Mouse (Mus musculus): ENCODE data around the gene Tfb1m. TPM values are rescaled to one million over a fixed set of nuclear protein-coding genes. Genes with fewer than 3 reads are reported as not detected.

The Tfb1m gene
- polyA plus RNA-seq, 1 experiment, result 35.6 TPM

GRCm38 (mm10) chr17:3541033-3541432, 16.5 kb downstream of the Tfb1m start:
- Histone ChIP-seq H3K4me1 (ENCODE audit: control insufficient read depth, insufficient read depth, low read length) (no peaks in the 10 kb centered on the region), H3K27ac (ENCODE audit: insufficient read depth, low read length) (no peak overlapping the region), H3K9me3 (replicated peaks; ENCODE audit: control insufficient read depth, insufficient read depth, low read length, poor library complexity, severe bottlenecking) (no peaks in the 10 kb centered on the region), H3K36me3 (ENCODE audit: control insufficient read depth, insufficient read depth, low read length, poor library complexity, severe bottlenecking) (peaks cover 3% of the 10 kb centered on the region), H3K27me3 (ENCODE audit: control insufficient read depth, insufficient read depth, low read length, poor library complexity, severe bottlenecking) (no peaks in the 10 kb centered on the region), H3K4me3 (ENCODE audit: low read depth, low read length) (no peak overlapping the region), H3K9ac (ENCODE audit: low read depth, poor library complexity, severe bottlenecking) (no peak overlapping the region)
- no peak for TF ChIP-seq EP300 (IDR thresholded peaks at IDR 0.05; ENCODE audit: insufficient read depth, low read depth, low read length)
- TF ChIP-seq POLR2A (IDR thresholded peaks at IDR 0.05; ENCODE audit: insufficient read depth, low read length), result no peak
- no peak for TF ChIP-seq CTCF (IDR thresholded peaks at IDR 0.05; ENCODE audit: low read depth, low read length)

DNA sequence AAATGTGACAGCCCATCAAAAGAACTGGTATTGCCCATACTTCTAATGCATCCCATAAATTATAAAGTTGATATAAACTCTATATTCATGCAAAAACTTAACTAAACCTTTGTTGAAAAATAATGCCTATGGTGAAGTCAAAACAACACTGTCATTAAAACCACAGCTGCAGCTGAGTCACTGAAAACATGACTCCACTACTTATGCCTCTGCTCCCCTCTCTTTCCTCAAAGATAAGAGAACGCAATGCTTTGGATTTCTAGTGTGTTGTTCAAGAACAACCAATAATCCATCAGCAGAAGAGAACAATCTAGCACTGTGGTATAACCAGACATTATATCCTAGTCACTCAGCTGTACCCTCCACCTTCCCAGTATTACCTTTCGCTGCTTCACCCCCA, 17.3 kb downstream of the Tfb1m start:
- no peak overlapping the region for H3K9ac ChIP-seq (ENCODE audit: low read depth, poor library complexity, severe bottlenecking)
- H3K27ac ChIP-seq (ENCODE audit: insufficient read depth, low read length), result no peak overlapping the region
- H3K4me3 ChIP-seq (ENCODE audit: low read depth, low read length), result no peak overlapping the region
- H3K36me3 ChIP-seq (ENCODE audit: control insufficient read depth, insufficient read depth, low read length, poor library complexity, severe bottlenecking), result peaks cover 3% of the 10 kb centered on the region
- no peaks in the 10 kb centered on the region for H3K27me3 ChIP-seq (ENCODE audit: control insufficient read depth, insufficient read depth, low read length, poor library complexity, severe bottlenecking)
- no peaks in the 10 kb centered on the region for H3K9me3 ChIP-seq (replicated peaks; ENCODE audit: control insufficient read depth, insufficient read depth, low read length, poor library complexity, severe bottlenecking)
- H3K4me1 ChIP-seq (ENCODE audit: control insufficient read depth, insufficient read depth, low read length), result no peaks in the 10 kb centered on the region
- TF ChIP-seq CTCF (IDR thresholded peaks at IDR 0.05; ENCODE audit: low read depth, low read length) (no peak), POLR2A (IDR thresholded peaks at IDR 0.05; ENCODE audit: insufficient read depth, low read length) (no peak), EP300 (IDR thresholded peaks at IDR 0.05; ENCODE audit: insufficient read depth, low read depth, low read length) (no peak)

DNA sequence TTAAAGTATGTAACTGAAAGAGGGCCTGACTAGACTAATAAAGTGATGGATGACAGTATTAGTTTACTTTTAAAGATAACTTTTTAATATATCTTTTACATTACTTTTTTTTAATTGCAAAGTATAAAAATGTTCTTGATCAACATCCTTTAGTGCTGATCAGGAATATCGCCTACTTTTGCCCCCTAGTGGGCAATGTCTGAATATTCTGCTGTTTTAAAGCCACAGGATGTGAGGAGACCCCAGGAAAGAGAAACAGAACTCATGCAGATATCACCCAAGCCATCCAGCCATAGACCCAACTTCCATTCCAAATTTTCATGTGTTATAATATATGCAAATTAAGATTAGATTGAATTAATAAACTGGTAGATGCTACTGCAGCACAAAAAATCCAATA, 24.2 kb downstream of the Tfb1m start:
- Histone ChIP-seq H3K4me1 (ENCODE audit: control insufficient read depth, insufficient read depth, low read length) (no peaks in the 10 kb centered on the region), H3K27ac (ENCODE audit: insufficient read depth, low read length) (no peak overlapping the region), H3K27me3 (ENCODE audit: control insufficient read depth, insufficient read depth, low read length, poor library complexity, severe bottlenecking) (no peaks in the 10 kb centered on the region), H3K9me3 (replicated peaks; ENCODE audit: control insufficient read depth, insufficient read depth, low read length, poor library complexity, severe bottlenecking) (no peaks in the 10 kb centered on the region), H3K36me3 (ENCODE audit: control insufficient read depth, insufficient read depth, low read length, poor library complexity, severe bottlenecking) (0 out of 2 replicates have a peak, but pooled peaks cover 2% of the 10 kb centered on the region), H3K4me3 (ENCODE audit: low read depth, low read length) (no peak overlapping the region), H3K9ac (ENCODE audit: low read depth, poor library complexity, severe bottlenecking) (no peak overlapping the region)
- TF ChIP-seq POLR2A (IDR thresholded peaks at IDR 0.05; ENCODE audit: insufficient read depth, low read length) (no peak), CTCF (IDR thresholded peaks at IDR 0.05; ENCODE audit: low read depth, low read length) (no peak), EP300 (IDR thresholded peaks at IDR 0.05; ENCODE audit: insufficient read depth, low read depth, low read length) (no peak)

GRCm38 (mm10) chr17:3532254-3532653, 25.3 kb downstream of the Tfb1m start, which contains the start of gene Cldn20:
Gene Cldn20 (plus strand): TSS chr17:3532554.
- 0 out of 2 replicates have a peak, but pooled peaks cover 2% of the 10 kb centered on the region for H3K36me3 ChIP-seq (ENCODE audit: control insufficient read depth, insufficient read depth, low read length, poor library complexity, severe bottlenecking)
- no peak within 1 kb of the TSS for H3K9ac ChIP-seq (ENCODE audit: low read depth, poor library complexity, severe bottlenecking)
- H3K27ac ChIP-seq (ENCODE audit: insufficient read depth, low read length), result no peak within 1 kb of the TSS
- no peaks in the 10 kb centered on the region for H3K9me3 ChIP-seq (replicated peaks; ENCODE audit: control insufficient read depth, insufficient read depth, low read length, poor library complexity, severe bottlenecking)
- no peaks in the 10 kb centered on the region for H3K27me3 ChIP-seq (ENCODE audit: control insufficient read depth, insufficient read depth, low read length, poor library complexity, severe bottlenecking)
- no peaks in the 10 kb centered on the region for H3K4me1 ChIP-seq (ENCODE audit: control insufficient read depth, insufficient read depth, low read length)
- TF ChIP-seq POLR2A (IDR thresholded peaks at IDR 0.05; ENCODE audit: insufficient read depth, low read length) (no peak), CTCF (IDR thresholded peaks at IDR 0.05; ENCODE audit: low read depth, low read length) (no peak), EP300 (IDR thresholded peaks at IDR 0.05; ENCODE audit: insufficient read depth, low read depth, low read length) (no peak)
- H3K4me3 ChIP-seq (ENCODE audit: low read depth, low read length), result no peak within 1 kb of the TSS

DNA sequence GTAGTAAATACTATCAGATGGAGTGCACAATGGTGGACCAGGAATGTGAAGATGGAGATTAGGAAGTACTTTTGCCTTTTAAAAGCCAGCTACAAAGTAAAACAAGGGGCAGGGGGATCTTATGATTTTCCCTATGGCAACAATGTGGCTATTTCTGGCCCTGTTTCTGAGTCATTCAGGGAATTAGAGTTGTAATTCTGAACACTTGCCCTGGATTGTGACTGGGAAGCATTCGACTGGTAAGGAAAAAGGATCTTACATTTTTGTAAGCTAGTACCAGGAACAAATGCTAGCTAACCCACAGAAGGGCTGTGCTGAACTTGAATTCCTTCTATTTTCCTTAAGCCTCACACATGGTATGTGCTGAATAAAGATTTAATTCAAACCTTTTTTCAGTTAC, 25.9 kb downstream of the Tfb1m start:
- Histone ChIP-seq H3K27ac (ENCODE audit: insufficient read depth, low read length) (no peak overlapping the region), H3K27me3 (ENCODE audit: control insufficient read depth, insufficient read depth, low read length, poor library complexity, severe bottlenecking) (no peaks in the 10 kb centered on the region), H3K4me1 (ENCODE audit: control insufficient read depth, insufficient read depth, low read length) (no peaks in the 10 kb centered on the region), H3K4me3 (ENCODE audit: low read depth, low read length) (no peak overlapping the region), H3K36me3 (ENCODE audit: control insufficient read depth, insufficient read depth, low read length, poor library complexity, severe bottlenecking) (0 out of 2 replicates have a peak, but pooled peaks cover 2% of the 10 kb centered on the region), H3K9me3 (replicated peaks; ENCODE audit: control insufficient read depth, insufficient read depth, low read length, poor library complexity, severe bottlenecking) (no peaks in the 10 kb centered on the region), H3K9ac (ENCODE audit: low read depth, poor library complexity, severe bottlenecking) (no peak overlapping the region)
- TF ChIP-seq CTCF (IDR thresholded peaks at IDR 0.05; ENCODE audit: low read depth, low read length), result no peak
- no peak for TF ChIP-seq EP300 (IDR thresholded peaks at IDR 0.05; ENCODE audit: insufficient read depth, low read depth, low read length)
- TF ChIP-seq POLR2A (IDR thresholded peaks at IDR 0.05; ENCODE audit: insufficient read depth, low read length), result no peak

DNA sequence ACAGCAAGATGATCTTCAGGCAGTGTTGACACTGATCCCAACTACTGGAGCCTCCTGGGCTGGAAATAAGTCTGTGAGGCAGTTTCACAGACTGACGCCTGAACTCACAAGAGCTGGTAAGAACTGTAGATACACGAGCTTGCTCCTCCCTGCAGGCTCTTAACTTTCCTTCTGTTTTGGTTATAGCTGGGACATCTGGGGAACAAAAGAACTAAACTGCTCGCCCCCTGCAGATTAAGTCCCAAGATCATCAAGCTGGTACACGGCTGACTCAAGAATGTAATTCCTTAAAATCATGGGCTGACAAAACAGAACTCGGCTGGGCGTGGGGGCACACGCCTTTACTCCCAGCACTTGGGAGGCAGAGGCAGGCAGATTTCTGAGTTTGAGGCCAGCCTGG, 27.0 kb downstream of the Tfb1m start:
- no peak for TF ChIP-seq CTCF (IDR thresholded peaks at IDR 0.05; ENCODE audit: low read depth, low read length)
- no peak for TF ChIP-seq EP300 (IDR thresholded peaks at IDR 0.05; ENCODE audit: insufficient read depth, low read depth, low read length)
- TF ChIP-seq POLR2A (IDR thresholded peaks at IDR 0.05; ENCODE audit: insufficient read depth, low read length), result no peak
- no peak overlapping the region for H3K27ac ChIP-seq (ENCODE audit: insufficient read depth, low read length)
- H3K36me3 ChIP-seq (ENCODE audit: control insufficient read depth, insufficient read depth, low read length, poor library complexity, severe bottlenecking), result 0 out of 2 replicates have a peak, but pooled peaks cover 2% of the 10 kb centered on the region
- H3K9ac ChIP-seq (ENCODE audit: low read depth, poor library complexity, severe bottlenecking), result no peak overlapping the region
- H3K4me1 ChIP-seq (ENCODE audit: control insufficient read depth, insufficient read depth, low read length), result no peaks in the 10 kb centered on the region
- no peaks in the 10 kb centered on the region for H3K9me3 ChIP-seq (replicated peaks; ENCODE audit: control insufficient read depth, insufficient read depth, low read length, poor library complexity, severe bottlenecking)
- no peak overlapping the region for H3K4me3 ChIP-seq (ENCODE audit: low read depth, low read length)
- H3K27me3 ChIP-seq (ENCODE audit: control insufficient read depth, insufficient read depth, low read length, poor library complexity, severe bottlenecking), result no peaks in the 10 kb centered on the region

All from ES-Bruce4 (cell line).